Mouse (Mus musculus) thymus, postnatal 4 days (tissue): ENCODE data around the gene Gm47289.

Experiments
- DNase-seq: peaks from one replicate; pipeline ENCODE4 v3.0.0; 2021

The Gm47289 gene

GRCm38 (mm10) chr9:119158861-119159260 is at the start of gene Gm47289:
Gene Gm47289 (plus strand): TSS chr9:119159161.
- DNase-seq = no peak

DNA sequence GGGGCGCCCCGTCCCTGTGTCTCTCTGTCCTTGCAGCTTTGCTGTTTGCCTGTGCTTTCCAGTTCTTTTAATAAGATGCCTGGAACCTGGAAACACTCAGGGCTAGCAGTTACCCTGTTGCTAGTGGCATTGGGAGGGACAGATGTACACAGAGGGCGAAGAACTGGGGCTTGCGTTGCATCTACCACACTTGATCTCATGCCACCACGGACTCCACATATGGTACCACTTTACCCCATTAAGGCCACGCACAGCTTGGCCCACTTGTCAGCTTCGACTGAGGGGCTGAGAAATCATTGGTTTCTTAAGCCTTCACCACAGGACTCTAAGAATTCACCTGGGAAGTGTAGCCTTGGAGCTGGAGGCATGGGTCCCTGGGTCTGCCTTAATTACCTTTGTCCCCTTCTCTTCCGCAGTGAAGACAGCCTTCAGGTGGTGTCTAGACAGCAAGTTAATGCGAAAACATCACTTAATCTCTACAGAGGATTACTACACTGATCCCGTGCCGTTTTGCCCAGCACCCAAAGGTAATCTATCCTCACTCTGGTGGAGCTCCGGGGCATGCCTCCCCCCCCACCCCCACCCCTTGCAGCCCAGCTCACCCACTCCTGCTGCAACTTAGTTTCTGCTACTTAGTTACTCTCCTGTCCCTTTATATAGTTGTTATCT is 49.1 kb upstream of the Gm47289 start:
- no peak for DNase-seq

DNA sequence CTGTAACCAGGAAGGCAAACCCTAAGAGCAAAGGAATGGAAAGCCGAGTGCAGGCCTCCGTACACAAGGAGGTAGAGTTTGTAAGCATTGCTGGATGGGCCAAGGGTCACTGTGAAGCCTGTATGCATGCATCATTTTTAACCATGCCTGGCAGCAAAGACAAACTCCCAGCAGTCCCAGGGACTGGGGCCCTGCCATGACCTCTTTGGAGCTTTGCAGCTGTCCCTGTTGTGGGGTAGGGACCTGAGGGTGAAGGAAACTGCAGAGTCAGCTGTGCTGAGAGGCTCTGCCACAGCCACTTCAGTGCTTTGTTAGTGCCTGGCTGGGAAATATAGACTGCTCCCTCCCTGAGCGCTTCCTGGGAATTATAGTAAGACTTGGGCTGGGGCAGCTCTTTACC is 48.3 kb upstream of the Gm47289 start:
- peak; percentile 18 for DNase-seq

DNA sequence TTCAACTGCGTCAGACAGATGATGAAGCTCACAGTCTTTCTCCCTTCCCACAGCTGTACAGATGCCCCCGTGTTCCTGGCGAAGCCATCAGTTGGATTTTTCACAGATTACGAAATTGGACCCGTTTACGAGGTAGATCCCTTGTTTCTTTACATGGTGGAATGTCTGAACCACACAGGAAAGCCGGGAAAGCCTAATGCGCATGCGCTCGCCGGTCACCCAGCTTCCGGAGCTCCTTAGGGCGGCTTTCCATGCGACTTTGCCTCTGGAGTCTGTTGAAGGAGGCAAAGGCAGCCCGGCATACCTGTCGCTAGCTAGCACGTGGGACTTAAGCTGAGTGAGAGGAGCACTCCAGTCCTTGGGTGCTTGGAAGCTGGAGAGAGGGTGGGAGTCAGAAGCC is 44.0 kb upstream of the Gm47289 start:
- DNase-seq = no peak

DNA sequence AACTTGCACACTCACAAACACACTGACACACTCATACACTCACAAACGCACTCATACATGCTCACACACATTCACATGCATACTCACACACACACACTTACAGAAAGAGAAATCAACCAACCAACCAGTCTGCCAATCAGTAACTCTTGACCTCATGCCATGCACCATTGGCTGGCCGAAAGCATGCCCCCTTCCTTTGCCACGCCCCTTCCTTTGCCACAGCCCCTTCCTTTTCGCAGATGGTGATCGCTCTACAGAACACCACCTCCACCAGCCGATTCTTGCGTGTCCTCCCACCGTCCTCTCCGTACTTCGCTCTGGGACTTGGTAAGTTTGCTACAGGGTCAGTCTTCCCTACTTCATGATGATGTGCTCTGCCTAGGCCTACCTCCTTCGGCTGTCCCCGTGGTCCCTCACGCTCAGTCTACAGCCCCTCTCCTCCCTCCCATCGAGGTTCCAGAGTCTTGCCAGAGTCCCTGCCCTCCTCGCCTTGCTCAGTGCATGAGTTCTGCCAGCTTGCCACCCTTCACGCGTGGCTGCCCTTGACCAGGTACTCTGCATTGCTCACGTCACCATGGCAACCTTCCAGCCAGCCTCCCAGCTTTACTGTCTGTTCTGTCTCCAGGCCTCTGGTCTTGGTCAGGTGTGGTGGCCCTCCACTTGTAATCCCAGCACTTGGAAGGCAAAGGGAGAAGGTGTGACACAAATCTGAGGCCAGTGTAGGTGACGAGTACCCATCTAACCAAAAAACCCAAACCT is 39.4 kb upstream of the Gm47289 start:
- DNase-seq = no peak

GRCm38 (mm10) chr9:119120168-119120560 is 38.8 kb upstream of the Gm47289 start:
- no peak for DNase-seq

DNA sequence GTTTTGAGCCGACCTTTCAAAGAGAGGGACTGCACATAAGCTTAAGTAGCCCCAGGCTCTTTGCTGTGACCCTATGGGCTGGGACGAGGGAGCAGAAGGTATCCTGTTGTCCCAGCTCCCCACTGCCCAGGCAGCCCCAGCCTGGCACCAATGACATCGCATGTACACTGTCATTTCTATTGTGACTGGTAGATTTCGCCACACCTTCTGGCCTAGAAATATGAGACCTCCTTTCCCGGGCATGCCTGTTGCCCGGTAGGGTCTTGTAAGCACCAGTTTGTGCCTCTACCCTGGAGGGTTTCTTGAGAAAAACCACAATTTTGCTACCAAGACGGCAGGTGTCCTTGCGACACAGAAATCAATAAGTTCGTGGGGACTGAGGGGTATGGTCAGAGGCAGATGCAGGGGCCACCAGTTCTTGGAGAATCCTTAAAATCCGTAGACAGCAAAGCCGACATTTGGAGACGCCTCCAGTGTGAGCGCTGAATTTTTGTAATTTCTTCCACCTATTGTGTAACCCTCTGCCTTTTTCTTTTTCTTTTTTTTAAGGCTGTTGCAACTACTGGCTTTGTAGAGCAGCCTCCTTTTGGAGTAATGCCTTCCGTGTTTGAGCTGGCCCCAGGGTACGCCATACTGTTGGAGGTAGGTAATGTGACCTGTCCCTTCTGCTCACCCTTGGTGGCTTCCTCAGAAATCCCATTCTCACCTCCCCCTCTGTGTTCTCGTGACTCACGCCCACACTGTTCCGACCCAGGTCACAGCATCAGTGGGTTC is 36.2 kb upstream of the Gm47289 start:
- no peak for DNase-seq

DNA sequence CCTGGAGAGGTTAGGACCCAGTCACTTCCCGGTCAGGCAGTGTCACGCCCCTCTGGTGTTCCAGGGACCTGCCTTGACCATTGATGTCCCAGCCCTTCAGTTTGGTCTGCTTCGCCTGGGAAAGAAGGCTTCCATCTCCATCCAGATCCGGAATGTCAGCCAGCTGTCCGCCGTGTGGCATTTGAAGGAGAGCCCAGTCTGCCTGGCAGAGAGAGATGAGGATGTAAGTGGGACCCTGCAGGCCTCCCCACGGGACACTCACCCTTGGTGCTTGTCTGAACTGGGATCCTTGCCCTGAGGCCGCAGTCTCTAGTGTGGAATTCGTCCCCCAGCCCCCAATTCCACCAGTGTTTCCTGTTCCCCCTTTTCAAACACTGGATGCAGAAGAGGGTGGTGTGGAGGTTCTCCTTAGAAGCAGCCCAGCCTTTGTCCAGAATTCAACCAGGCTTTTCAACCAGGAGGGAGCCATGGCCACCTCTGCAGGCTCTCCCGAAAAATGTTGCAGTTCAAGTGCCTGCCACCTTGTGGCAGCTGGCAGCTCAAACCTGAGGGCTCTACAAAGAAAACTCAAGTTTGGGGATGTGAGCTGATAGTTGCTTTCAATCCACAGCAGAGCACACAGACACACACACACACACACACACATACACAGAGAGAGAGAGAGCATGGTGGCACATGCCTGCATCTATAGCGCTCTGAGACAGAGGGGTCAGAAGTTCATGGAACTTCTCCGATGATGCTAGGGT is 30.4 kb upstream of the Gm47289 start:
- no peak for DNase-seq

GRCm38 (mm10) chr9:119130692-119131091 is 28.3 kb upstream of the Gm47289 start:
- no peak for DNase-seq

GRCm38 (mm10) chr9:119138836-119139235 is 20.1 kb upstream of the Gm47289 start:
- DNase-seq = no peak

DNA sequence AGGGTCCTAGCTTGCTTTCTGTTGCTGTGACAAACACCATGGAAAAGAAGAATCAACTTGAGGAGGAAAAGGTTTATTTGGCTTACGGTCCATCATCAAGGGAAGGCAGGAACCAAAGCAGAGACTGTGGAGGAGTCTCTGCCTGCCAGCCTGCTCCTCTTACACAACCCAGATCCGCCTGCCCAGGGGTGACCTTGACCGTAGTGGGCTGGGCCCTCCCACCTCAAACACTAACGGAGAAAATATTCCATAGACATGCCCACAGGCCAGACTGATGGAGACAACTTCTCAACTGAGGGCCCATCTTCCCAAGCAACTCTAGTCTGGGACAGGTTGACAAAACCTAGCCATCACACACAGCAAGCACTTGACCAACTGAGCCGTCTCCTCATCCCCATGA is 16.9 kb upstream of the Gm47289 start:
- DNase-seq = no peak

DNA sequence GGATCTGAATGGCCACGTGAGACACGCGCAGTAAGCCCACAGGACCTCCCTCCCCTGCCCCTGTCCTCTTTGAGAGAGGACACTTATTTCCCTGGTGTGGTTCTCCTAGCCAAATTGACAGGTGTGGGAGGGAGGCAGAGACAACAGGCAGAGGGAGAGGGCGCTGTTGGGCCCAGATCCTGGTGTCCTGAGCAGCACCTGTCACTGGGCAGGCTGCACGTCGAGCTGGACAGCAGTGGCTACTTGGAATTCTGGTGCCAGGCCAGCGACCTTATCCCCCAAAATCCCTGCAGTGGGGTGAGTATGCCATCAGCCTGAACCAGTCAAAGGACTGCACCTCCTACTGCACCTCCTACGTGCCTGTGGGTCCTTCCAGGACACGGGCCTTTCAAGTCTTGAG is 15.6 kb upstream of the Gm47289 start:
- DNase-seq = no peak

DNA sequence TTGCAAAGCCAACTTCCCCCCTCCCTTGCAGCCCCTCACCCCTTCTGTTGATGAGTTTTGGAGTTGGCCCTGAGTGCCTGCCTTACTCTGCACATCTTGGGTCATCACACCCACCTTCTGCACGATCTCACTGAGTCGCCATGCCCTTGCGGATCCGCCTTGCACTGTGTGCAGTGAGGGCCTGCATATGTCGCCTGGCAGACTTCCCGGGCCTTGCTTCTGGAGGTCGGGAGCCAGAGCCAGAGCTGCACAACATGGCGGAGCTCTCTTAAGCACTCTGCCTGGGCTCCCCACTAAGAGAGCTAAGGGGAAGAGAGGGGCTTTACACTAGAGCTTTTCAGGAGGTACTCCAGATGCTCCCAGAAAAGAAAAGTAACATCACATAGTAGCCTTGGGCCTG is 14.3 kb upstream of the Gm47289 start:
- no peak for DNase-seq

- no peak for DNase-seq
These were observed 13.8 kb upstream of the Gm47289 start for GRCm38 (mm10) chr9:119145137-119145536.

GRCm38 (mm10) chr9:119145638-119146037 is 13.3 kb upstream of the Gm47289 start:
- DNase-seq = no peak

GRCm38 (mm10) chr9:119146098-119146770 is 12.7 kb upstream of the Gm47289 start:
- DNase-seq = no peak

- DNase-seq = peak; percentile 77
These were observed 9.4 kb upstream of the Gm47289 start for GRCm38 (mm10) chr9:119149601-119150000.

GRCm38 (mm10) chr9:119151751-119152150 is 7.2 kb upstream of the Gm47289 start:
- no peak for DNase-seq

GRCm38 (mm10) chr9:119155416-119155815 is 3.5 kb upstream of the Gm47289 start:
- DNase-seq = no peak

- no peak for DNase-seq
These were observed 3.1 kb upstream of the Gm47289 start for GRCm38 (mm10) chr9:119155826-119156225.

DNA sequence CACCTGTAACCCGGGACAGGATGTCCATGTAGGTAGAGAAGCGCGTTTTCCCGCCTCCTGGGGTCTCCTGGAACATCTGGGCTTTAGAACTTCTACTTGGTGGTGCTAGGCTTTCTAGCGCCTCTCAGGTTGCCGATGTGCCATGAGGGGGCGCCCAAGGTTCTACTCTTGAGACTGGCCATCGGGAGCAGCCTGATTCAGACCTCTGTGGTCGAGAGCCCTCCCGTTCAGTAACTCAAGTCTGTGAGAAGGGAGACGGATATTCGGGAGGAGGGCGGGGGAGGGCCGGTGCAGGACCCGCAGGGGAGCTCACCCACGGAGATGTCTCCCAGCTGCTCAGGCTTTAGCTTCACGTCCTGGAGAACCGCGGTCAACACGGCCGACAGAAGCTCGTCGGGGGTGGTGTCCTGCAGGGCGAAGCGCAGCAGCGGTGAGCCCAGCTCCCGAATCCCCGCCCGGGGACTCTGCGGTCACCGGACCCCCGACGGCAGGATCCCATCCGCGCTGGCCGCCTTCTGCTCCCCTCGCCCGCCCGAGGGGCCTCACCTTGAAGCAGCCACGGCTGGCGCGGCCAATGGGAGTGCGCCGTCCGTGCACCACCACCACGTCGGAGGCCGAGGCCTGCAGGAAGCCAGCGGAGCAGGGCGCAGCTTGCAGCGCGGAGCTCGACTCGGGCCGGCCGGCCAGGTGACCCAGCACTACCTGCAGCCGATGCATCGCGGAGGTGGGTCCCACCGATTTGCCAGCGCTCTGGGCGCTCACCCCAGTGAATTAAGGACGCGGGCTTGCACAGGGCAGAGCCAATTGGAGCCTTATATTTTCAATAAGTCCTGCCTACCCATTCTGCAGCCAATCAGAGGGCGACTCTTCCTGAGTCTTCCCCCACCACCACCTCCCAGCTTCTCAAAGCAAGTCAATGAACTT is 2.4 kb upstream of the Gm47289 start, which contains the start of gene Acaa1b:
Acaa1b (minus strand) TSS at position 816 of the 924 bp plus-strand sequence.
- DNase-seq = peak; percentile 78
